Mouse (Mus musculus): ENCODE measurements at regions not wholly inside any gene's neighbourhood (a gene's known extent, or its start where the extent isn't known, plus 50 kb on each side); places are given as distances from the start of the nearest gene placed in this dataset.

GRCm38 (mm10) chr8:116800636-116801035 lies 67.8 kb upstream of the Cdyl2 start:
- Histone ChIP-seq H3K4me3 (ENCODE audit: low read depth, low read length) (no peak overlapping the region), H3K9me3 (ENCODE audit: low read length) (no peaks in the 10 kb centered on the region), H3K9ac (no peak overlapping the region), H3K4me1 (ENCODE audit: insufficient read depth) (no peaks in the 10 kb centered on the region), H3K27me3 (ENCODE audit: insufficient read depth, low read length) (no peaks in the 10 kb centered on the region), H3K36me3 (ENCODE audit: insufficient read depth) (no peaks in the 10 kb centered on the region), H3K27ac (ENCODE audit: low read depth, low read length) (no peak overlapping the region), H3K4me2 (ENCODE audit: low read depth) (no peak overlapping the region)
- ATAC-seq (no peak), DNase-seq (no peak)
- TF ChIP-seq CTCF (IDR thresholded peaks at IDR 0.05; ENCODE audit: low read depth) = no peak
- WGBS = 87% methylated on average over 14 of the region's 14 CpGs

GRCm38 (mm10) chr8:116798981-116799380 lies 66.2 kb upstream of the Cdyl2 start:
- Histone ChIP-seq H3K9me3 (ENCODE audit: low read length) (no peaks in the 10 kb centered on the region), H3K27ac (ENCODE audit: low read depth, low read length) (no peak overlapping the region), H3K4me1 (ENCODE audit: insufficient read depth) (no peaks in the 10 kb centered on the region), H3K9ac (no peak overlapping the region), H3K4me3 (ENCODE audit: low read depth, low read length) (no peak overlapping the region), H3K27me3 (ENCODE audit: insufficient read depth, low read length) (no peaks in the 10 kb centered on the region), H3K36me3 (ENCODE audit: insufficient read depth) (no peaks in the 10 kb centered on the region), H3K4me2 (ENCODE audit: low read depth) (no peak overlapping the region)
- no peak for DNase-seq
- ATAC-seq = no peak
- WGBS = 91% methylated on average over 4 of the region's 4 CpGs
- TF ChIP-seq CTCF (IDR thresholded peaks at IDR 0.05; ENCODE audit: low read depth) = peak; percentile 9; the same call in 1 of the 2 replicates

- no peaks in the 10 kb centered on the region for H3K36me3 ChIP-seq (ENCODE audit: insufficient read depth)
- ATAC-seq (no peak), DNase-seq (no peak)
- no peaks in the 10 kb centered on the region for H3K4me1 ChIP-seq (ENCODE audit: insufficient read depth)
- H3K9me3 ChIP-seq (ENCODE audit: low read length) = no peaks in the 10 kb centered on the region
- no peak for TF ChIP-seq CTCF (IDR thresholded peaks at IDR 0.05; ENCODE audit: low read depth)
- H3K9ac ChIP-seq = no peak overlapping the region
- no peak overlapping the region for H3K27ac ChIP-seq (ENCODE audit: low read depth, low read length)
- no peaks in the 10 kb centered on the region for H3K27me3 ChIP-seq (ENCODE audit: insufficient read depth, low read length)
- no peak overlapping the region for H3K4me3 ChIP-seq (ENCODE audit: low read depth, low read length)
- WGBS = 94% methylated on average over 6 of the region's 6 CpGs
- no peak overlapping the region for H3K4me2 ChIP-seq (ENCODE audit: low read depth)
Measured at GRCm38 (mm10) chr8:116795713-116796112, 62.9 kb upstream of the Cdyl2 start.

- Histone ChIP-seq H3K4me3 (ENCODE audit: low read depth, low read length) (no peak overlapping the region), H3K9me3 (ENCODE audit: low read length) (no peaks in the 10 kb centered on the region), H3K27ac (ENCODE audit: low read depth, low read length) (no peak overlapping the region), H3K27me3 (ENCODE audit: insufficient read depth, low read length) (no peaks in the 10 kb centered on the region), H3K9ac (no peak overlapping the region), H3K36me3 (ENCODE audit: insufficient read depth) (no peaks in the 10 kb centered on the region), H3K4me2 (ENCODE audit: low read depth) (no peak overlapping the region), H3K4me1 (ENCODE audit: insufficient read depth) (no peaks in the 10 kb centered on the region)
- no peak for ATAC-seq
- TF ChIP-seq CTCF (IDR thresholded peaks at IDR 0.05; ENCODE audit: low read depth) = no peak
- no peak for DNase-seq
- WGBS = 76% methylated on average over 1 of the region's 1 CpGs
Measured at GRCm38 (mm10) chr8:116793107-116793506, 60.3 kb upstream of the Cdyl2 start.

GRCm38 (mm10) chr8:116790294-116790693 lies 57.5 kb upstream of the Cdyl2 start:
- ATAC-seq (no peak), DNase-seq (no peak)
- H3K9ac ChIP-seq = no peak overlapping the region
- H3K27ac ChIP-seq (ENCODE audit: low read depth, low read length) = no peak overlapping the region
- H3K4me3 ChIP-seq (ENCODE audit: low read depth, low read length) = no peak overlapping the region
- H3K9me3 ChIP-seq (ENCODE audit: low read length) = no peaks in the 10 kb centered on the region
- no peaks in the 10 kb centered on the region for H3K4me1 ChIP-seq (ENCODE audit: insufficient read depth)
- no peaks in the 10 kb centered on the region for H3K36me3 ChIP-seq (ENCODE audit: insufficient read depth)
- H3K27me3 ChIP-seq (ENCODE audit: insufficient read depth, low read length) = no peaks in the 10 kb centered on the region
- no peak for TF ChIP-seq CTCF (IDR thresholded peaks at IDR 0.05; ENCODE audit: low read depth)
- H3K4me2 ChIP-seq (ENCODE audit: low read depth) = no peak overlapping the region
- WGBS = 82% methylated on average over 16 of the region's 16 CpGs
